In genomic region chr8:26780515-26780914, GRCm38 (mm10) we compare ENCODE assay signal across 9 mouse cellular contexts.
DNase-seq lines count a peak whose midpoint lies in the region; ATAC-seq and TF ChIP-seq lines count a peak whose summit lies in the region.
"Had no signal": no experiment of that assay in that cellular context is flagged by ENCODE, and none has a peak within 500 bp of the region (broad histone marks: within the 10 kb centered on the region; RNA-seq: fewer than 3 reads in every experiment).

No protein-coding gene starts in this region.

- H3K36me3 ChIP-seq in neural tube, embryonic 12.5 days: no peaks in the 10 kb centered on the region
- no peaks in the 10 kb centered on the region for H3K36me3 ChIP-seq in forebrain, embryonic 11.5 days (ENCODE audit: control insufficient read depth, insufficient read depth, low read length)
- H3K36me3 ChIP-seq in midbrain, embryonic 16.5 days (ENCODE audit: control insufficient read depth, insufficient read depth, low read length): no peaks in the 10 kb centered on the region

- H3K9ac ChIP-seq in neural tube, embryonic 12.5 days: no peak overlapping the region
- H3K9ac ChIP-seq in forebrain, embryonic 11.5 days (ENCODE audit: low read length): 0 out of 2 replicates have a peak overlapping the region, but pooled peaks have one; percentile 27
- 0 out of 2 replicates have a peak overlapping the region, but pooled peaks have one; percentile 43 for H3K9ac ChIP-seq in midbrain, embryonic 16.5 days (ENCODE audit: low read depth, low read length)

- TF ChIP-seq CTCF in layer of hippocampus, adult 2 months (conservative IDR thresholded peaks at IDR 0.05): no peak

- no peak overlapping the region for H3K4me3 ChIP-seq in neural tube, embryonic 12.5 days
- no peak overlapping the region for H3K4me3 ChIP-seq in forebrain, embryonic 11.5 days (ENCODE audit: low read depth, low read length)
- H3K4me3 ChIP-seq in layer of hippocampus, adult 2 months: peak overlapping the region; percentile 22; the same call in 1 of the 2 replicates
- H3K4me3 ChIP-seq in midbrain, embryonic 16.5 days (ENCODE audit: low read depth, low read length): peak overlapping the region; percentile 26

- no peak for DNase-seq in neural tube, embryonic 10.5 days (ENCODE audit: extremely low spot score, low spot score)
- peak; percentile 66 for DNase-seq in forebrain, embryonic 11.5 days (ENCODE audit: low spot score)
- DNase-seq in layer of hippocampus, adult 2 months (ENCODE audit: low spot score in 2 of 2): peak; percentile 37 to 49
- no peak for DNase-seq in adrenal gland, adult (ENCODE audit: inconsistent age in 2 of 2, low spot score in 1 of 2)
- DNase-seq in gastrocnemius, postnatal 25 days: no peak

- 29% methylated on average over 19 of the region's 19 CpGs for WGBS in neural tube, embryonic 12.5 days
- 32% methylated on average over 19 of the region's 19 CpGs for WGBS in forebrain, embryonic 11.5 days
- 23% methylated on average over 19 of the region's 19 CpGs for WGBS in midbrain, embryonic 16.5 days

- peaks cover 9% of the 10 kb centered on the region for H3K27me3 ChIP-seq in neural tube, embryonic 12.5 days (replicated peaks)
- no peaks in the 10 kb centered on the region for H3K27me3 ChIP-seq in forebrain, embryonic 11.5 days (ENCODE audit: control insufficient read depth, insufficient read depth, low read length)
- no peaks in the 10 kb centered on the region for H3K27me3 ChIP-seq in midbrain, embryonic 16.5 days (ENCODE audit: control insufficient read depth, insufficient read depth, low read depth, low read length)

- H3K9me3 ChIP-seq in neural tube, embryonic 12.5 days: no peaks in the 10 kb centered on the region
- H3K9me3 ChIP-seq in forebrain, embryonic 11.5 days (ENCODE audit: control insufficient read depth, low read length): no peaks in the 10 kb centered on the region
- no peaks in the 10 kb centered on the region for H3K9me3 ChIP-seq in midbrain, embryonic 16.5 days (replicated peaks; ENCODE audit: control insufficient read depth, low read length, poor library complexity, severe bottlenecking)

- peak overlapping the region; percentile 46 for H3K4me2 ChIP-seq in neural tube, embryonic 12.5 days (replicated peaks)
- H3K4me2 ChIP-seq in forebrain, embryonic 11.5 days (ENCODE audit: low read depth, low read length, severe bottlenecking): peak overlapping the region; percentile 31
- H3K4me2 ChIP-seq in midbrain, embryonic 16.5 days (ENCODE audit: low read length): peak overlapping the region; percentile 46

- H3K27ac ChIP-seq in neural tube, embryonic 12.5 days: no peak overlapping the region
- H3K27ac ChIP-seq in forebrain, embryonic 11.5 days (ENCODE audit: low read depth, low read length): no peak overlapping the region
- H3K27ac ChIP-seq in layer of hippocampus, adult 2 months: no peak overlapping the region
- no peak overlapping the region for H3K27ac ChIP-seq in midbrain, embryonic 16.5 days (ENCODE audit: low read length)
- H3K27ac ChIP-seq: macrophage had no signal

- ATAC-seq in neural tube, embryonic 12.5 days (ENCODE audit: low FRiP score, low read depth): no peak
- 0 out of 2 replicates have a peak, but pooled peaks have one; percentile 21 for ATAC-seq in forebrain, embryonic 11.5 days (replicated peaks; ENCODE audit: low FRiP score)
- no peak for ATAC-seq in midbrain, embryonic 16.5 days
- no peak for ATAC-seq in erythroblast, adult 5-6 weeks (replicated peaks; ENCODE audit: low FRiP score, poor library complexity, severe bottlenecking)

- peaks cover 18% of the 10 kb centered on the region for H3K4me1 ChIP-seq in neural tube, embryonic 12.5 days
- H3K4me1 ChIP-seq in forebrain, embryonic 11.5 days (replicated peaks; ENCODE audit: control insufficient read depth, insufficient read depth, low read length): no peaks in the 10 kb centered on the region
- H3K4me1 ChIP-seq in midbrain, embryonic 16.5 days (ENCODE audit: control insufficient read depth, insufficient read depth, low read length): no peaks in the 10 kb centered on the region; the same call in 1 of the 2 replicates

Comparison
In these comparisons a context has a peak if more than half of its experiments do, and no peak if none do; other contexts are left out.
1. H3K4me3 ChIP-seq: peak in layer of hippocampus, adult 2 months (single experiment) and midbrain, embryonic 16.5 days (single experiment); none in neural tube, embryonic 12.5 days (single experiment) and forebrain, embryonic 11.5 days (single experiment).
2. DNase-seq: peak in forebrain, embryonic 11.5 days (single experiment) and layer of hippocampus, adult 2 months (2 of 2); none in neural tube, embryonic 10.5 days (single experiment), adrenal gland, adult (0 of 2) and gastrocnemius, postnatal 25 days (single experiment).
3. Peak in every context shown above with its lines, with median percentiles within 50 percentile points of each other: H3K4me2 ChIP-seq.